Mouse (Mus musculus) liver, embryonic 16.5 days (tissue): ENCODE measurements around the gene Krtap27-1. TPM values are rescaled to one million over a fixed set of nuclear protein-coding genes. Genes with fewer than 3 reads are reported as not detected.

Source experiments
- ATAC-seq: fragments of 200-750 bp; cut with Nextera tagmentation; 2 replicates; pipeline ENCODE4 v1.8.0; 2017; ENCODE audit warnings: low read depth, mild to moderate bottlenecking, moderate number of reproducible peaks, moderate library complexity
- H3K27ac ChIP-seq: fragments of 300-500 bp; sonication (generic); 2 replicates; pipeline ENCODE4 v1.5.1; 2014; ENCODE audit warnings: mild to moderate bottlenecking, low read length
- H3K27me3 ChIP-seq: fragments of 300-500 bp; sonication (generic); 2 replicates; pipeline ENCODE4 v1.6.1; 2014; ENCODE audit warnings: low read depth, low read length, mixed read lengths; ENCODE audit not compliant: control insufficient read depth, insufficient read depth
- H3K36me3 ChIP-seq: fragments of 300-500 bp; sonication (generic); 2 replicates; pipeline ENCODE4 v1.6.1; 2014; ENCODE audit warnings: mild to moderate bottlenecking; ENCODE audit not compliant: control insufficient read depth, insufficient read depth
- H3K4me1 ChIP-seq: fragments of 300-500 bp; sonication (generic); 2 replicates; pipeline ENCODE4 v1.6.1; 2014; ENCODE audit warnings: low read depth, low read length, mixed read lengths; ENCODE audit not compliant: control insufficient read depth
- H3K4me2 ChIP-seq: fragments of 300-500 bp; sonication (generic); 2 replicates; pipeline ENCODE4 v1.6.1; 2014; ENCODE audit warnings: low read depth, low read length, mixed read lengths
- H3K4me3 ChIP-seq: fragments of 300-500 bp; sonication (generic); 2 replicates; pipeline ENCODE4 v1.5.1; 2014; ENCODE audit warnings: low read depth, mild to moderate bottlenecking, low read length
- H3K9ac ChIP-seq: fragments of 300-500 bp; sonication (generic); 2 replicates; pipeline ENCODE4 v1.6.1; 2014; ENCODE audit warnings: low read depth, low read length
- H3K9me3 ChIP-seq: fragments of 300-500 bp; sonication (generic); replicated peaks from 2 replicates; pipeline ENCODE4 v1.6.1; 2016; ENCODE audit warnings: low read length; ENCODE audit not compliant: control insufficient read depth
- WGBS: fragments of 180-500 bp; shearing (Covaris S2); extraction: QIAGEN DNeasy Blood & Tissue Kit; methylation state at CpG from one replicate; pipeline ENCODE4 v1.1.7; 2014; ENCODE audit not compliant: insufficient replicate concordance; 5-methylcytosine and 5-hydroxymethylcytosine counted together
- polyA plus RNA-seq: library from polyadenylated mRNA; unstranded; fragments of >200 nt; fragmentation: Nextera tagmentation; extraction: Ambion mirVana; gene quantifications from 2 replicates; pipeline ENCODE4 v1.2.1, GENCODE M21; 2015

The Krtap27-1 gene
- polyA plus RNA-seq = not detected in 2 replicates

DNA sequence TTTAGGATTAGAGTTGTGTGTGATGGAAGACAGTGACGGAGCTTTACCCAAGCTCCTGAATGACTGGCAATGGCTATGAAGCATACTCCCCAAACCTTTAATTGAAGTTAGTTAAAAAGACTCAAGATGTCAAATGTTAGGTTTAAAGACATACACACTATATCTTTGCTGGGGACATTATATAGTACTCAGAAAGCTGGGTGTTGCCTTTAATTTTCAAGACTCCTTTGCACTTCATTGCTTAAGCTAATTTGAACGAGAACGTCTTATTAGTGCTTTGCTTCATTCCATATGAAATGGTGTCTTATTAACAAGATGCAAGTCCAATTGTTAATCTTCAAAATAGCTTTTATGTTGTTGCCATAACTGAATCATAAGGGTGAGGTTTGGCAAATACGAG, at the start of gene Krtap27-1:
Krtap27-1 (minus strand) TSS at position 101 of the 400 bp plus-strand sequence.
- WGBS = 62% methylated on average over 4 of the region's 4 CpGs
- no peak within 1 kb of the TSS for H3K4me3 ChIP-seq
- no peak within 1 kb of the TSS for H3K27ac ChIP-seq

GRCm38 (mm10) chr16:88720031-88720430, 48.6 kb upstream of the Krtap27-1 start:
- Histone ChIP-seq H3K4me1 (no peaks in the 10 kb centered on the region), H3K27me3 (no peaks in the 10 kb centered on the region), H3K36me3 (no peaks in the 10 kb centered on the region), H3K4me3 (no peak overlapping the region), H3K9ac (no peak overlapping the region), H3K4me2 (no peak overlapping the region), H3K9me3 (no peaks in the 10 kb centered on the region), H3K27ac (no peak overlapping the region)
- 27% methylated on average over 1 of the region's 1 CpGs for WGBS
- ATAC-seq = no peak

More for the DNA sequence above, at the start of gene Krtap27-1:
- H3K4me1 ChIP-seq = no peaks in the 10 kb centered on the region
- no peaks in the 10 kb centered on the region for H3K36me3 ChIP-seq
- no peak for ATAC-seq
- H3K9ac ChIP-seq = no peak within 1 kb of the TSS
- H3K4me2 ChIP-seq = no peak within 1 kb of the TSS
- H3K9me3 ChIP-seq = no peaks in the 10 kb centered on the region
- no peaks in the 10 kb centered on the region for H3K27me3 ChIP-seq

DNA sequence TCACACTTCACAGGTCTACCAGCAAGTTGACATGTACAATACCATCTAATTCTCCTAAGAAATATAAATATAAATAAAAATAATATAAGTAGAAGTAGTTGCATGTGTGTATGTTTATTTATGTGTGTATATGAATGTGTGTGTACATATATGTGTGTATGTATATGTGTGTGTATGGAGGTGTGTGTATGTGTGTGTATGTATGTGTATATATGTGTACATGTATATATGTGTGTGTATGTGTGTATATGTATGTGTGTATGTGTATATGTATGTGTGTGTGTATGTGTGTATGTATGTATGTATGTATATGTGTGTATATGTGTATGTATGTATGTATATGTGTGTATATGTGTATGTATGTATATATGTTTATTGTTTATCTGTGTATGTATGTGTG, 45.1 kb upstream of the Krtap27-1 start:
- H3K36me3 ChIP-seq = no peaks in the 10 kb centered on the region
- no peak overlapping the region for H3K4me3 ChIP-seq
- H3K9me3 ChIP-seq = no peaks in the 10 kb centered on the region; the same call in 1 of the 2 replicates
- H3K4me1 ChIP-seq = no peaks in the 10 kb centered on the region
- no peak for ATAC-seq
- no peak overlapping the region for H3K4me2 ChIP-seq
- no peak overlapping the region for H3K9ac ChIP-seq
- H3K27ac ChIP-seq = no peak overlapping the region
- H3K27me3 ChIP-seq = no peaks in the 10 kb centered on the region

GRCm38 (mm10) chr16:88711245-88711644, 39.8 kb upstream of the Krtap27-1 start:
- ATAC-seq = peak; percentile 37; the same call in 1 of the 2 replicates
- H3K9ac ChIP-seq = no peak overlapping the region

GRCm38 (mm10) chr16:88710757-88711156, 39.3 kb upstream of the Krtap27-1 start:
- H3K9me3 ChIP-seq = no peaks in the 10 kb centered on the region; the same call in 1 of the 2 replicates
- WGBS = 39% methylated on average over 4 of the region's 4 CpGs
- no peaks in the 10 kb centered on the region for H3K27me3 ChIP-seq
- no peak overlapping the region for H3K4me3 ChIP-seq
- H3K4me1 ChIP-seq = no peaks in the 10 kb centered on the region
- peak; percentile 65 for ATAC-seq
- no peak overlapping the region for H3K9ac ChIP-seq
- H3K4me2 ChIP-seq = no peak overlapping the region
- H3K27ac ChIP-seq = no peak overlapping the region
- no peaks in the 10 kb centered on the region for H3K36me3 ChIP-seq

More at GRCm38 (mm10) chr16:88711245-88711644, 39.8 kb upstream of the Krtap27-1 start:
- Histone ChIP-seq H3K27ac (no peak overlapping the region), H3K36me3 (no peaks in the 10 kb centered on the region), H3K4me1 (no peaks in the 10 kb centered on the region), H3K9me3 (no peaks in the 10 kb centered on the region; the same call in 1 of the 2 replicates), H3K4me2 (no peak overlapping the region), H3K4me3 (no peak overlapping the region), H3K27me3 (no peaks in the 10 kb centered on the region)
- WGBS = 61% methylated on average over 6 of the region's 6 CpGs

DNA sequence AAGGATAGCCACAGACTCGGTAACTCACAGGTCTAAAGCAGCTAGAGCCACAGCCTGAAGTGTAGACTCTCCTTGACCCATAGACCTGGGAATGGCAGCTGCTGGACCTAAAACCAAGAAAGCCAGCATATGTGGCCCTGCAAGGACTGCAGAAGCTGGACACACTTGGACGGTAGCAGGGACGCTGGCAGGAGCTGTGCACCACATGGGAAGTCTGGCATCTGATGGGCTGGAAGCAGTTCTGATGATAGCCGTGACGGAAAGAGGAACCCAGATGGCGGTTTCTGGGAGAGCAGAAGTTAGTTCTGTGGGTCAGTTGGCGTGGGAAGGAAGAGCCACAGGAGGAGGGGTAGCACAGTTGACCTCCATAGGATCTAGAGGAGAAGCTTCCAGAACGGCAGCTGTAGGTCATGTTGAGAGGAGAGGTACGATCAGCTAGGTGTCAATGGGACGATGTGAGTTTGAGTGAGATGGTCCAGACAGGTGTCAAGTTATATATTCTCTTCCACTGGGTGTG, 36.1 kb upstream of the Krtap27-1 start, which contains the start of gene 2310061N02Rik:
2310061N02Rik (minus strand) TSS at position 467 of the 517 bp plus-strand sequence.
- H3K36me3 ChIP-seq = no peaks in the 10 kb centered on the region
- ATAC-seq = no peak
- H3K4me1 ChIP-seq = no peaks in the 10 kb centered on the region
- H3K27me3 ChIP-seq = no peaks in the 10 kb centered on the region
- no peak within 1 kb of the TSS for H3K9ac ChIP-seq
- no peak within 1 kb of the TSS for H3K4me2 ChIP-seq
- H3K4me3 ChIP-seq = no peak within 1 kb of the TSS
- WGBS = 56% methylated on average over 10 of the region's 10 CpGs
- no peak within 1 kb of the TSS for H3K27ac ChIP-seq
- H3K9me3 ChIP-seq = no peaks in the 10 kb centered on the region

DNA sequence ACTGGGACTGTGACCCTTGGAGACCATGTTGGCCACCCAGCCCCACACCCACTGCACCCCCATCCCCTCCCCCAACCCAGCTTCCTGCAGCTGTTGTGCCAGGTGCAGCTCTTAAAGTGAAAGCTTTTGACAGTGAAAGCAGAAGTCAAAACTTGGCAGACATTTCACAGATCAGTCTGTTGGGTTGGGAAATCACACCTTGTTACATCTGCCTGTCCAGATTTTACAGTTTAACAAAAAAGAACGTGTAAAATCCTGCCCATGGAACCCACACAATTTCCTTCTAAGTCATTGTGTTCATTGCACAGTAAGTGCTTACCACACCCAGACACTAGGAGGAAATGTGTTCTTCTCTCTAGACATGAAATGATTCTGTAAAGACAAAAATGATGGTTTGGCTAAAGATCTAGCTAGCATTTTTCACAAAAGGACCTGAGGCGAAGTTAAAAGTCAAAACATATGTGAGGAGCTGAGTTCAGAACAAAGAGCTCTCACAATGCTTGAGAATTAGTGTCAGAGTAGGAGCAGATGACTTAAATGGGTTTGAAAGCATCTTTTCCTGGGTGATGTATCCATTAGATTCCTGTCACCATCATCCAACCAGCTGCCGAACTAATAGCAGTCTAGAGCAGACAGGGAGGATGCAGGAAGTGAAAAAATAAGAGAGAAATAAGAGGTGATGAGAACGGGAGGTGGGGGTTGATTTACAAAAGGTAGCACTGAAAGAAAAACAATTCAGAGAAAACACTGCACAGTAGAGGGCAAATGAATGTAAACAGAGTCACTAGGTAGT, 29.8 kb upstream of the Krtap27-1 start:
- no peak for ATAC-seq
- H3K27me3 ChIP-seq = no peaks in the 10 kb centered on the region
- no peak overlapping the region for H3K9ac ChIP-seq
- H3K4me3 ChIP-seq = no peak overlapping the region
- WGBS = 34% methylated on average over 4 of the region's 4 CpGs
- no peak overlapping the region for H3K27ac ChIP-seq
- no peaks in the 10 kb centered on the region for H3K4me1 ChIP-seq
- no peaks in the 10 kb centered on the region for H3K9me3 ChIP-seq
- no peak overlapping the region for H3K4me2 ChIP-seq
- no peaks in the 10 kb centered on the region for H3K36me3 ChIP-seq

DNA sequence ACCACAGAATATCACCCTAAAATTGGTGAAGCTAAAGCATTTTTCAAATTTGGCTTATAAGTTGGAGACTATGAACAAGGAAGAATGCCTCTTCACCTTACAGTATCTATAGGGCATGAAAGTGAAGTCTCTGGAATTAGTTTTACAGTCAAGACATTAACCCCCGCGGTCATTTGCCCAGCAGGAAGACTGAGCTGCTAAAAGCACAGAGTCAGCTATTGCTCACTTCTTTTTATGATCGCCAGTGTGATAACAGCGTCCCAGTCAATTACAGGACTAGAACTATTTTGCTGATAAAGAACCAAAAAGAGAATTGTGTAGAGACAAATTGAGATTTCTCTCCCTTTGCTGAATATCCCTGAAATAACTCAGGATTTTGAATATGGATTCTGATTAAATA, 24.8 kb upstream of the Krtap27-1 start:
- 55% methylated on average over 4 of the region's 4 CpGs for WGBS
- no peaks in the 10 kb centered on the region for H3K27me3 ChIP-seq
- H3K36me3 ChIP-seq = no peaks in the 10 kb centered on the region
- no peaks in the 10 kb centered on the region for H3K9me3 ChIP-seq
- no peak overlapping the region for H3K4me2 ChIP-seq
- no peak overlapping the region for H3K9ac ChIP-seq
- no peaks in the 10 kb centered on the region for H3K4me1 ChIP-seq
- H3K27ac ChIP-seq = no peak overlapping the region
- ATAC-seq = no peak
- no peak overlapping the region for H3K4me3 ChIP-seq

- ATAC-seq = no peak
- Histone ChIP-seq H3K27me3 (no peaks in the 10 kb centered on the region), H3K27ac (no peak overlapping the region), H3K9me3 (no peaks in the 10 kb centered on the region), H3K4me1 (no peaks in the 10 kb centered on the region), H3K4me3 (no peak overlapping the region), H3K36me3 (no peaks in the 10 kb centered on the region), H3K9ac (no peak overlapping the region), H3K4me2 (no peak overlapping the region)
- 47% methylated on average over 2 of the region's 2 CpGs for WGBS
Observed at GRCm38 (mm10) chr16:88681282-88681681, 9.8 kb upstream of the Krtap27-1 start.
